Mouse (Mus musculus) neural tube, embryonic 12.5 days (tissue): ENCODE data around the gene Methig1. TPM values are rescaled to one million over a fixed set of nuclear protein-coding genes. Genes with fewer than 3 reads are reported as not detected.
"Not testable (repeated sequence)": the region's sequence is repeated elsewhere in the genome, so short reads cannot be mapped to it uniquely, and the experiment has no call there.

Experiments
- ATAC-seq: fragments of 200-750 bp; cut with Nextera tagmentation; 2 replicates; pipeline ENCODE4 v1.8.0; 2017; ENCODE audit warnings: low read depth, mild to moderate bottlenecking, moderate TSS enrichment, moderate library complexity; ENCODE audit not compliant: low FRiP score
- H3K27ac ChIP-seq: fragments of 300-500 bp; sonication (generic); 2 replicates; pipeline ENCODE4 v1.5.1; 2016
- H3K27me3 ChIP-seq: fragments of 300-500 bp; sonication (generic); replicated peaks from 2 replicates; pipeline ENCODE4 v1.6.1; 2016; ENCODE audit warnings: mild to moderate bottlenecking
- H3K36me3 ChIP-seq: fragments of 300-500 bp; sonication (generic); 2 replicates; pipeline ENCODE4 v1.6.1; 2016; ENCODE audit warnings: mild to moderate bottlenecking
- H3K4me1 ChIP-seq: fragments of 300-500 bp; sonication (generic); 2 replicates; pipeline ENCODE4 v1.6.1; 2016
- H3K4me2 ChIP-seq: fragments of 300-500 bp; sonication (generic); replicated peaks from 2 replicates; pipeline ENCODE4 v1.6.1; 2016; ENCODE audit warnings: mild to moderate bottlenecking
- H3K4me3 ChIP-seq: fragments of 300-500 bp; sonication (generic); 2 replicates; pipeline ENCODE4 v1.5.1; 2016
- H3K9ac ChIP-seq: fragments of 300-500 bp; sonication (generic); 2 replicates; pipeline ENCODE4 v1.6.1; 2016; ENCODE audit warnings: mild to moderate bottlenecking
- H3K9me3 ChIP-seq: fragments of 300-500 bp; sonication (generic); 2 replicates; pipeline ENCODE4 v1.6.1; 2016; ENCODE audit warnings: mild to moderate bottlenecking
- WGBS: fragments of 180-500 bp; shearing (Covaris S2); methylation state at CpG from one replicate; pipeline ENCODE4 v1.1.7; 2016; 5-methylcytosine and 5-hydroxymethylcytosine counted together
- polyA plus RNA-seq: library from polyadenylated mRNA; unstranded; fragments of >200 nt; fragmentation: Nextera tagmentation; extraction: Ambion mirVana; gene quantifications from 2 replicates; pipeline ENCODE4 v1.2.1, GENCODE M21; 2016

Methig1 gene
- polyA plus RNA-seq, 1 experiment from 2014 or later = 1.1 TPM

- not testable (repeated sequence) for H3K9me3 ChIP-seq, H3K27ac ChIP-seq, ATAC-seq, H3K36me3 ChIP-seq
- Histone ChIP-seq H3K4me2 (peak within 1 kb of the TSS; percentile 77), H3K9ac (peak within 1 kb of the TSS; percentile 89), H3K4me1 (peaks cover 25% of the 10 kb centered on the region), H3K4me3 (peak within 1 kb of the TSS; percentile 83), H3K27me3 (peaks cover 19% of the 10 kb centered on the region)
- 35% methylated on average over 3 of the region's 3 CpGs for WGBS
Observed at GRCm38 (mm10) chr15:100421758-100422197, 68.8 kb downstream of the Methig1 start, which contains the start of gene Gm5475. Gene Gm5475 (plus strand): TSS chr15:100422147.

DNA sequence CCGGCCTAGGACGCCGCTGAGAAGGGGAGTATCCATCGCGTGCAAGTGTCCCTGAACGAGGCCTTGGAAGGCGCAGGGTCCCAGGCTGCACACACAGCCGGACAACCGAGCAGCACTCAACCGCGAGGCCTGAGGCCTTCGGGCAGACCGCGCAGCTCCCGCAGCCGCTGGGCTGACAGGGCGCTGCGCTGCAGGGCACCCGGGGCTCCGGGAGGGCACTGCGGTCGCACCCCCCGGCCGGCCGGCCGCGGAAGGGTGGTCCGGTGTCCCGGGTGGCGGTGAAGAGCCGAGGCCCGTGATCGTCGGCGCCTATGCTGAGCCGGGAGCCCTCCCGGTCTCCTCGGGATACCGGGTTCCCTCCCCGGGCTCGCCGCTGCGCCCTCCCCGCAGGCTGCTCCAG lies 69.5 kb downstream of the Methig1 start:
- ATAC-seq = peak; percentile 82
- WGBS = under 1% methylated on average over 44 of the region's 44 CpGs
- peak overlapping the region; percentile 77 for H3K4me2 ChIP-seq
- peaks cover 25% of the 10 kb centered on the region for H3K4me1 ChIP-seq
- no peaks in the 10 kb centered on the region for H3K9me3 ChIP-seq
- peaks cover 19% of the 10 kb centered on the region for H3K27me3 ChIP-seq
- peak overlapping the region; percentile 89 for H3K9ac ChIP-seq
- no peak overlapping the region for H3K27ac ChIP-seq
- H3K4me3 ChIP-seq = peak overlapping the region; percentile 83
- H3K36me3 ChIP-seq = no peaks in the 10 kb centered on the region

GRCm38 (mm10) chr15:100422899-100423860 lies 70.2 kb downstream of the Methig1 start:
- H3K4me3 ChIP-seq = peak overlapping the region; percentile 83
- WGBS = under 1% methylated on average over 65 of the region's 65 CpGs

DNA sequence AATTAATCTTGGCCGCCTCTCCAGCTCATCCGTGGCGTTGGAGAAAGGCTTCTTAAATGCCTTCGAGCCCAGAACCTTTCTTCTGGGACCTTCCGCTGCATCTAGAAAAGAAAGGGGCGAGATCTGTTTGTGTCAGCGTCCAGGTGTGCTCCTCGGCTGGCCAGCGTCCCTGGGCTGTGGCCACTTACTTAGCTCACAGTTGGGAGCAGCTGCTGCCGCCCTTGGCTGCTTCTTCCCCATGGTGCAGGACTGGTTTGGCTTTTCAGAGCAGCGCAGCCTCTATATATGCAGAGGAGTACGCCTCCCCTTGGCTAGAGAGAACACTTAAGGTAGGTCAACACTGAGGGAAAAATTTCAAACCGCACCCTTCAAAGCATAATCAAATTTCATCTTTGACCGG lies 71.0 kb downstream of the Methig1 start:
- Histone ChIP-seq H3K36me3 (no peaks in the 10 kb centered on the region), H3K9me3 (no peaks in the 10 kb centered on the region), H3K4me2 (peak overlapping the region; percentile 77), H3K9ac (no peak overlapping the region), H3K27ac (no peak overlapping the region), H3K4me3 (peak overlapping the region; percentile 23), H3K27me3 (peaks cover 19% of the 10 kb centered on the region), H3K4me1 (peaks cover 22% of the 10 kb centered on the region)
- ATAC-seq = no peak
- 4% methylated on average over 14 of the region's 14 CpGs for WGBS

More at GRCm38 (mm10) chr15:100422899-100423860, 70.2 kb downstream of the Methig1 start:
- Histone ChIP-seq H3K27me3 (peaks cover 19% of the 10 kb centered on the region), H3K4me1 (peaks cover 23% of the 10 kb centered on the region), H3K9me3 (no peaks in the 10 kb centered on the region), H3K27ac (no peak overlapping the region), H3K9ac (peak overlapping the region; percentile 89), H3K4me2 (peak overlapping the region; percentile 77), H3K36me3 (no peaks in the 10 kb centered on the region)
- peak; percentile 99 for ATAC-seq

- Histone ChIP-seq H3K4me3 (peak within 1 kb of the TSS; percentile 23), H3K9me3 (no peaks in the 10 kb centered on the region), H3K36me3 (no peaks in the 10 kb centered on the region), H3K27me3 (peaks cover 19% of the 10 kb centered on the region), H3K4me2 (peak within 1 kb of the TSS; percentile 77), H3K4me1 (peaks cover 22% of the 10 kb centered on the region), H3K27ac (no peak within 1 kb of the TSS), H3K9ac (no peak within 1 kb of the TSS)
- WGBS = 27% methylated on average over 17 of the region's 17 CpGs
- no peak for ATAC-seq
Observed at GRCm38 (mm10) chr15:100424396-100425122, 71.6 kb downstream of the Methig1 start, which contains the start of gene Slc11a2. Gene Slc11a2 (minus strand): TSS chr15:100425072.

- no peak overlapping the region for H3K4me3 ChIP-seq
- H3K4me1 ChIP-seq = peaks cover 5% of the 10 kb centered on the region
- no peak overlapping the region for H3K4me2 ChIP-seq
- H3K27ac ChIP-seq = no peak overlapping the region
- H3K27me3 ChIP-seq = peaks cover 19% of the 10 kb centered on the region
- no peaks in the 10 kb centered on the region for H3K9me3 ChIP-seq
- H3K9ac ChIP-seq = no peak overlapping the region
- ATAC-seq = no peak
- 81% methylated on average over 13 of the region's 13 CpGs for WGBS
- H3K36me3 ChIP-seq = no peaks in the 10 kb centered on the region
Observed at GRCm38 (mm10) chr15:100428296-100428905, 75.5 kb downstream of the Methig1 start.

DNA sequence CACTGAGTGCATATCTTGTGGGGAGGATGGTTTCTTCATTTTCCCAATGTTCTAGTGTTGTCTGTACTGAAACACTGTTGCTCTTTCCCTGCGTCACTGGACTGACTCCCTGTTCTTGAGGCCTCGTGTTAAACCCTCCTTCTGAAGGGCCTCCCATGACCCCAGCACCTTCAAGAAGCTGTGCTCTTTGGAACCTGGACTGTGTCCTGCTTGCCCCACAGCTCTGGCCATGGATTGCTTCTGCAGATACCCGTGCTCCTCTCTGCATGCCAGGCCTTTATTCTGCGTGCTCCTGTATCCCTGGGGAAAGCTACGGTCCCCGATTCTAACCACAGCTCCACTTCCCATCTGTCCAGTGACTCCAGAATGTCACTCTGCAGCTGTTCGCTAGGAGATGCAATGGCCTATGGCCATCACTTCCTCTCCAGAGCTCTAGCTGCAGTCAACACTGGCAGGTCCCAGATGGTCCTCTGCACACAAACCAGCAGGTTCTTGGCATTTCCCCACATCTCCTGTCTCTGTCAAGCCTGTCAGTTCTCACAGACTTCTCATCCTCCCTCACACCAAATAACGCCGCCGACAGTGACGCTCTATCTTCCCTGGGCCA lies 77.1 kb downstream of the Methig1 start:
- Histone ChIP-seq H3K4me2 (no peak overlapping the region), H3K9me3 (no peaks in the 10 kb centered on the region), H3K9ac (no peak overlapping the region), H3K27ac (no peak overlapping the region), H3K36me3 (no peaks in the 10 kb centered on the region), H3K4me3 (no peak overlapping the region), H3K27me3 (peaks cover 6% of the 10 kb centered on the region), H3K4me1 (no peaks in the 10 kb centered on the region)
- ATAC-seq = no peak
- 84% methylated on average over 11 of the region's 11 CpGs for WGBS

DNA sequence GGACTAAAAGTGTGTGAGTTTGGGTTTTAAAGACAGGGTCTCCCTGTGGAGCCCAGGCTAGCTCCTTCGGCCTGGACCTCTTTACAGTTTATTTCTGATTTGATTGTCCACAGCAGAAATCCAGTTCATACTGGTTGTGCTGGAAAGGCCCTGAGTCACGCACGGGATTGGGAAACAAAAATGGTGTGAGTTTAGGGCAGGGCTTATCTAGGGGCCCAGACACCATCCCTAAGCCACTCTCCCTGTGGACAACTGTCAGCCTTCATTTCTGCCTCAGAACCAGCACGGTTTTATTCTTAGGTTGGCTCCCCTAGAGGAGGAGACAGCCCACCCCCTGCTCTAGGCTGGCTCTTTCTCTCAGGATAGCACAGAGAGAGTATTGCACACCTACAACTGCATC lies 80.3 kb downstream of the Methig1 start:
- no peaks in the 10 kb centered on the region for H3K9me3 ChIP-seq
- WGBS = 76% methylated on average over 4 of the region's 4 CpGs
- no peak for ATAC-seq

More for the DNA sequence above, 80.3 kb downstream of the Methig1 start:
- no peaks in the 10 kb centered on the region for H3K27me3 ChIP-seq
- H3K4me1 ChIP-seq = no peaks in the 10 kb centered on the region
- no peaks in the 10 kb centered on the region for H3K36me3 ChIP-seq
- H3K27ac ChIP-seq = no peak overlapping the region
- no peak overlapping the region for H3K4me2 ChIP-seq
- H3K9ac ChIP-seq = no peak overlapping the region
- H3K4me3 ChIP-seq = no peak overlapping the region

Other genes starting within 250 kb of the Methig1 start
- gene Atf1, start 125.3 kb upstream of the Methig1 start, polyA plus RNA-seq = 26.0 and 27.0 TPM in 2 replicates
- gene Tmprss12, start 72.3 kb upstream of the Methig1 start, polyA plus RNA-seq = not detected in 2 replicates
- gene Mettl7a1, start 49.0 kb upstream of the Methig1 start, polyA plus RNA-seq = 3.8 and 5.9 TPM in 2 replicates
- gene Mettl7a3, start 18.2 kb upstream of the Methig1 start, polyA plus RNA-seq = 0.32 TPM in 2 replicates
- 0.14 TPM in 1 of 2 replicates, not detected in the other for gene Mettl7a2, start 51 bp downstream of the Methig1 start, polyA plus RNA-seq
- gene Higd1c, start 11.4 kb downstream of the Methig1 start, polyA plus RNA-seq = 0.66 and 0.75 TPM in 2 replicates
- gene Gm5475, start 69.0 kb downstream of the Methig1 start, polyA plus RNA-seq = 0.13 and 0.18 TPM in 2 replicates
- 23.9 and 27.1 TPM in 2 replicates for gene Slc11a2, start 71.9 kb downstream of the Methig1 start, polyA plus RNA-seq
- 48.5 and 50.6 TPM in 2 replicates for gene Letmd1, start 115.9 kb downstream of the Methig1 start, polyA plus RNA-seq
- gene Csrnp2, start 142.3 kb downstream of the Methig1 start, polyA plus RNA-seq = 42.6 and 43.1 TPM in 2 replicates
- gene Tfcp2, start 198.9 kb downstream of the Methig1 start, polyA plus RNA-seq = 40.0 and 41.0 TPM in 2 replicates
- gene Pou6f1, start 246.8 kb downstream of the Methig1 start, polyA plus RNA-seq = 29.0 and 29.1 TPM in 2 replicates